Mouse (Mus musculus) C2C12 (cell line): ENCODE results near the gene Mettl7a1.

ENCODE experiments used
- CEBPB ChIP-seq: IDR thresholded peaks from one replicate; pipeline ENCODE4 v1.6.1; 2011; ENCODE audit warnings: low read depth, mild to moderate bottlenecking, control low read depth, moderate library complexity
- CTCF ChIP-seq: IDR thresholded peaks from one replicate; pipeline ENCODE4 v1.5.1; 2011; ENCODE audit not compliant: control insufficient read depth, insufficient read depth, insufficient read length
- MAX ChIP-seq: IDR thresholded peaks from one replicate; pipeline ENCODE4 v1.6.1; 2011; ENCODE audit warnings: mild to moderate bottlenecking, control low read depth
- MYOD1 ChIP-seq: IDR thresholded peaks from one replicate; pipeline ENCODE4 v1.6.1; 2011; ENCODE audit warnings: low read depth; ENCODE audit not compliant: control insufficient read depth, insufficient read length
- MYOG ChIP-seq: IDR thresholded peaks from one replicate; pipeline ENCODE4 v1.6.1; 2011; ENCODE audit not compliant: control insufficient read depth, insufficient read length; ENCODE audit errors: extremely low read depth
- USF1 ChIP-seq: IDR thresholded peaks from one replicate; pipeline ENCODE4 v1.6.1; 2011; ENCODE audit warnings: low read depth, mild to moderate bottlenecking, control low read depth, moderate library complexity

- no peak for TF ChIP-seq CTCF
- TF ChIP-seq MYOD1, result no peak
- no peak for TF ChIP-seq MAX
- TF ChIP-seq USF1, result no peak
- no peak for TF ChIP-seq CEBPB
- no peak for TF ChIP-seq MYOG
These were observed 417 bp upstream of the Mettl7a1 start for GRCm38 (mm10) chr15:100303428-100304018.
